Mouse (Mus musculus): ENCODE measurements around the gene 1600014C23Rik. TPM values are rescaled to one million over a fixed set of nuclear protein-coding genes. Genes with fewer than 3 reads are reported as not detected.

Gene 1600014C23Rik
- total and polyA plus RNA-seq, 3 experiments, result 2.2 to 3.6 TPM; not detected in 1

DNA sequence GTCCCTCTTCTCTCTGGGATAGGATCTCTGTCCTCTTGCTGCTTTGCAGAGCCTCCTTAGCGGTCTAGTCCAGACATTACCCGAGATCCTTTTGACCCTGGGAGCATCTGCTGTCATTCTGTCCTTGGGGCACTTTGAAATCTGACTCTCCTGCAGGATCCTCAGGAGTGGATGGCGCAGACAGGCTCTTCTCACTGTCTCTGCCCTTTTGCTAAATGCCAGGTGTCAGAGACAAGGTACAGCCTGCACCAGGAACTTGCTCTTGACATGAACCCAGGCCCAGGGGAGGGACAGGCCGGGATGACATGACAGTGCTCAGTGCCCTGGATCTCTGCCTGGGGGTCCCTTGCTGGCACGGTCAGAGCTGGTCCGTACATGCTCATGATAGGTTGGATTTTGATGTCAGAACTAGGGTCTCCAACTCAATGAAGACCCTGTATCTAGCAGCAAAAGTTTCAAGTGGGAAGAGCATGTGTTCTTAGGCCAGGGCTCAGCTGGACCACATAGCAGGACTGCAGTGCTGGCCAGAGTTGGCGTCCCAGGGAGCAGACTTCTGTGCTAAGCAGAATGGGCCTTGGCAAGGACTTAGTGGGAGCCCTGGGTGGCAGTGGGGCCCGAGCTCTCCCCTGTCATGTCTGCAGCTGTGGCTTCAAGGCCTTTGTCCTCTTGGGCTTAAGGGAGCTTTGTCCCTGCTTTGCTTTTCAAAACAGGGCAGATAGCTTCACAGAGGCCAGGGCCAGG, 5.5 kb downstream of the 1600014C23Rik start:
- ATAC-seq (ENCODE audit: extremely low read depth, insufficient number of reproducible peaks, low FRiP score, poor library complexity, severe bottlenecking), result no peak
- H3K4me1 ChIP-seq (ENCODE audit: insufficient read depth, low read depth, low read length), result peaks cover 99% of the 10 kb centered on the region
- H3K36me3 ChIP-seq (replicated peaks), result peaks cover 32% of the 10 kb centered on the region
- no peaks in the 10 kb centered on the region; the same call in 1 of the 2 replicates for H3K27me3 ChIP-seq (ENCODE audit: insufficient read depth, low read length)
- no peak for DNase-seq (ENCODE audit: low spot score)
- no peak for TF ChIP-seq CTCF (IDR thresholded peaks at IDR 0.05; ENCODE audit: low read depth, low read length)
- TF ChIP-seq GATA2 (IDR thresholded peaks at IDR 0.05; ENCODE audit: borderline replicate concordance, low read depth, low read length), result no peak
- TF ChIP-seq TAL1 (conservative IDR thresholded peaks at IDR 0.05; ENCODE audit: low read depth, low read length), result no peak
- no peak for TF ChIP-seq POLR2AphosphoS5 (IDR thresholded peaks at IDR 0.05; ENCODE audit: insufficient replicate concordance, low read depth, low read length)
- no peak for TF ChIP-seq GATA1 (IDR thresholded peaks at IDR 0.05; ENCODE audit: borderline replicate concordance, low read length)
- no peak overlapping the region for H3K4me3 ChIP-seq (ENCODE audit: low read depth, low read length)
- H3K9me3 ChIP-seq (replicated peaks), result no peaks in the 10 kb centered on the region

DNA sequence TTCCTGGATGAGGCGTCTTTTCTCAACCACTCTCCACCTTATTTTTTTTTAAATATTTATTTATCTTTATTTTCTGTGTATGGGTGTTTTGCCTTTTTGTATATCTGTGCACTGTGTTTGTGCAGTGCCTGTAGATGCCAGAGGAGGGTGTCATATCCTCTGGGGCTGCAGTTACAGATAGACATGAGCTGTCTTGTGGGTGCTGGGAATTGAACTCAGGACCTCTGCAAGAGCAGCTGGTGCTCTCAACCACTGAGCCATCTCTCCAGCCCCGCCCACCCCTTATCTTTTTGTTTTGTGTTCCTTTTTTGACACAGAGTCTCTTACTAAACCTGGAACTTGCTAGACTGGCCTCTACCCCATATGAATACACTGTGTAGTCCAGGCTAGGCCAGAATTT, 6.2 kb downstream of the 1600014C23Rik start:
- no peak for TF ChIP-seq GATA2 (IDR thresholded peaks at IDR 0.05; ENCODE audit: borderline replicate concordance, low read depth, low read length)
- no peak for TF ChIP-seq CTCF (IDR thresholded peaks at IDR 0.05; ENCODE audit: low read depth, low read length)
- no peak for TF ChIP-seq POLR2AphosphoS5 (IDR thresholded peaks at IDR 0.05; ENCODE audit: insufficient replicate concordance, low read depth, low read length)
- no peak for TF ChIP-seq GATA1 (IDR thresholded peaks at IDR 0.05; ENCODE audit: borderline replicate concordance, low read length)
- TF ChIP-seq TAL1 (conservative IDR thresholded peaks at IDR 0.05; ENCODE audit: low read depth, low read length), result no peak
- peaks cover 38% of the 10 kb centered on the region for H3K36me3 ChIP-seq (replicated peaks)
- no peaks in the 10 kb centered on the region for H3K9me3 ChIP-seq (replicated peaks)
- peaks cover 98% of the 10 kb centered on the region for H3K4me1 ChIP-seq (ENCODE audit: insufficient read depth, low read depth, low read length)
- H3K4me3 ChIP-seq (ENCODE audit: low read depth, low read length), result no peak overlapping the region
- no peak for ATAC-seq (ENCODE audit: extremely low read depth, insufficient number of reproducible peaks, low FRiP score, poor library complexity, severe bottlenecking)
- no peaks in the 10 kb centered on the region; the same call in 1 of the 2 replicates for H3K27me3 ChIP-seq (ENCODE audit: insufficient read depth, low read length)
- DNase-seq (ENCODE audit: low spot score), result no peak

DNA sequence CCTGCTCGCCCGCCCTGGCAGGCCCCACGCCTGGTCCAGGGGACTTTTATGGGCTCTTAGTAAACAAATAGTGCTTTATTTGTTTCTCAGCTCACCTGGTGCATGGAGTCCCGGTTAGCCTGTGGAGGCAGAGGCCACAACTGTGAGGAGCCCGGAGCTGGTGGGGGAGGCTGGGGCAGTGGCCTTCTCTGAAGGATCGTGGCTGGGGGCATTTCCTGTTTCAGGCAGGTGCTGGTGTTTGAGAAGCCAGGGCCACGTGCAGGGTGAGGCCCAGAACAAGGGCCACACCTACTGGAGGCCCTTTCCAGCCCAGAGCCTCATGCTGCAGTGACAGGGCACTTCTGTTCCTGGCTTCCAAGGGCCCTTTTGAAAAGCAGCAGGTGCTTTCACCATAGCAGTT, 7.4 kb downstream of the 1600014C23Rik start:
- Histone ChIP-seq H3K36me3 (replicated peaks) (peaks cover 51% of the 10 kb centered on the region), H3K27me3 (ENCODE audit: insufficient read depth, low read length) (no peaks in the 10 kb centered on the region; the same call in 1 of the 2 replicates), H3K4me3 (ENCODE audit: low read depth, low read length) (peak overlapping the region; percentile 72), H3K4me1 (ENCODE audit: insufficient read depth, low read depth, low read length) (peaks cover 96% of the 10 kb centered on the region), H3K9me3 (replicated peaks) (no peaks in the 10 kb centered on the region)
- DNase-seq (ENCODE audit: low spot score) (peak; percentile 75), ATAC-seq (ENCODE audit: extremely low read depth, insufficient number of reproducible peaks, low FRiP score, poor library complexity, severe bottlenecking) (peak; percentile 83)
- TF ChIP-seq POLR2AphosphoS5 (IDR thresholded peaks at IDR 0.05; ENCODE audit: insufficient replicate concordance, low read depth, low read length) (no peak), GATA1 (IDR thresholded peaks at IDR 0.05; ENCODE audit: borderline replicate concordance, low read length) (no peak), GATA2 (IDR thresholded peaks at IDR 0.05; ENCODE audit: borderline replicate concordance, low read depth, low read length) (no peak), CTCF (IDR thresholded peaks at IDR 0.05; ENCODE audit: low read depth, low read length) (no peak), TAL1 (conservative IDR thresholded peaks at IDR 0.05; ENCODE audit: low read depth, low read length) (no peak)

DNA sequence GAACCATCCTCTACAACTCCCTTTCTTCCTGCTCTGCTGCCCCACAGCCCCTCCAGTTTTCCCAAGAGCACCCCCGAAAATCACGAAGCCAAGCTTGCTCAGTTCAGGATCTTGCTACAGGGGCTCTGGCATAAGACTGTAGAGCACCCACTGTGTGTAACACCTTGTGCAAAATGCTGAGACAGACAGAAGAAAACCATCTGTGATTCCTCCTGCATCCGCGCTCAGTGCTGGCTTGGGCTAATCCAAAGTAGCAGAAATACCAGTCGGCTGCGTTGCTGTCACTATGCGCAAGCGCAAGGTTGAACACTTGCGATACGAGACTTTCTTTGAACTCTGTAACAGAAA, 9.1 kb downstream of the 1600014C23Rik start:
- DNase-seq (ENCODE audit: low spot score) (no peak), ATAC-seq (ENCODE audit: extremely low read depth, insufficient number of reproducible peaks, low FRiP score, poor library complexity, severe bottlenecking) (no peak)
- Histone ChIP-seq H3K4me3 (ENCODE audit: low read depth, low read length) (peak overlapping the region; percentile 72), H3K36me3 (replicated peaks) (peaks cover 68% of the 10 kb centered on the region), H3K9me3 (replicated peaks) (no peaks in the 10 kb centered on the region), H3K4me1 (ENCODE audit: insufficient read depth, low read depth, low read length) (peaks cover 97% of the 10 kb centered on the region), H3K27me3 (ENCODE audit: insufficient read depth, low read length) (no peaks in the 10 kb centered on the region; the same call in 1 of the 2 replicates)
- no peak for TF ChIP-seq POLR2AphosphoS5 (IDR thresholded peaks at IDR 0.05; ENCODE audit: insufficient replicate concordance, low read depth, low read length)
- no peak for TF ChIP-seq GATA1 (IDR thresholded peaks at IDR 0.05; ENCODE audit: borderline replicate concordance, low read length)
- TF ChIP-seq CTCF (IDR thresholded peaks at IDR 0.05; ENCODE audit: low read depth, low read length), result no peak

DNA sequence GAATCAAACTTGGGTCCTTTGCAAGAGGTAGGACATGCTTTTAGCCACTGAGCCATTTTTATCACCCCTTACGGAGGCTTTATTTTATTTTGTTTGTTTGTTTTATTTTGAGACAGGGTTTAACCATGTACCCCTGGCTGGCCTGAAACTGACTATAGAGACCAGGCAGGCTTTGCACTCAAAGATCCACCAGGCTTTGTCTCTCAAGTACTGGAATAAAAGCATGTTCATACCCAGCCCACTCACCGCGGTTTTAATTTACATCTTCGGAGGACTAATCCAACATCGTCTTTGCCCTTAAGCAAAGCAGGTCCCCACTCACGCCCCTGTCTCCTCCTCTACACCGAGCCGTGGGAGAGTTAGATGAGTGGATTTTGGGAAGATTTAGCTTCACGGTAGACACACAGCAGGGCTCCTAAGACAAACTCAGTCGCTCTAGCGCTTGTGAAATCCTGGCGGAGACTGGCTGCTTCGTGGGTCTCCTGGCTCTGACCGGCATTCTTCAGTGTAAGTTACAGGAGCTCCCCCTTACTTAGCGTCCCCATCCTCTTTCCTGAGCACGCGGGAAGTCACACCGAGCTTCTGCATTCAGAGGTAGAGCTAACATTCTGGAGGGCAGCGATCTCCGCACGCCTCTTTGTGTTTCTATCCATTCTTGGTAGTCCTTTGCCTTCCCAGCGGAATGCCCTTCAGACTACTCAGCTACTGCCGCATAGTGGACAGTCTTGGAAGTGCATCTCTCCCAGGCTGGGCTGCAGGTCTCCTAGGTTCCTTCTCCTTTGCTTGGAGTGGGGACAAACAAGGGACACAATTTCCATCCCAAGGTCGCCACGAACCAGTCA, 9.7 kb downstream of the 1600014C23Rik start:
- no peaks in the 10 kb centered on the region for H3K9me3 ChIP-seq (replicated peaks)
- H3K4me1 ChIP-seq (ENCODE audit: insufficient read depth, low read depth, low read length), result peaks cover 91% of the 10 kb centered on the region
- H3K36me3 ChIP-seq (replicated peaks), result peaks cover 73% of the 10 kb centered on the region
- DNase-seq (ENCODE audit: low spot score) (peak; percentile 52), ATAC-seq (ENCODE audit: extremely low read depth, insufficient number of reproducible peaks, low FRiP score, poor library complexity, severe bottlenecking) (no peak)
- H3K27me3 ChIP-seq (ENCODE audit: insufficient read depth, low read length), result no peaks in the 10 kb centered on the region
- TF ChIP-seq POLR2AphosphoS5 (IDR thresholded peaks at IDR 0.05; ENCODE audit: insufficient replicate concordance, low read depth, low read length), result no peak
- peak; percentile 99 for TF ChIP-seq CTCF (IDR thresholded peaks at IDR 0.05; ENCODE audit: low read depth, low read length)
- peak overlapping the region; percentile 72 for H3K4me3 ChIP-seq (ENCODE audit: low read depth, low read length)

DNA sequence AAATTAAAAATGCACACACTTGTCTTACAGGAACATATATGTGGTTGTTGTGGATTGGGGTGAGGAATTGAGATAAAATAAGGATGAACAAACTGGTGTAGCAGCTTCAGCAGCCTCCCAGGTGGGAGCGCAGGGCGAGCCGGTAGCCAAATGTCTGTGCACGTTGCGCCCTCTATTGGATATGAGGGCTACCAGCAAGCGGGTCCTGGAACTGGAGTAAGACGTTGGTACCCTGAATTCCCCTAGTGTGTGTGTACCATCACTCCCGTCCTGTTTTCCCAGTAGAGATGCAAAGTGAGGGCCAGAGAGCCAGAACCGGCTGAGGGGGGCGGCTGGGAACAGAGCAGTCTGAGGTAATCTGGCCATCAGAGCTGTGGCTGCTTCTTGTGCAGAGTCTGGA, 15.3 kb downstream of the 1600014C23Rik start:
- no peak overlapping the region for H3K4me3 ChIP-seq (ENCODE audit: low read depth, low read length)
- TF ChIP-seq POLR2AphosphoS5 (IDR thresholded peaks at IDR 0.05; ENCODE audit: insufficient replicate concordance, low read depth, low read length) (no peak), CTCF (IDR thresholded peaks at IDR 0.05; ENCODE audit: low read depth, low read length) (peak; percentile 72)
- DNase-seq (ENCODE audit: low spot score), result peak; percentile 37
- peaks cover 71% of the 10 kb centered on the region for H3K36me3 ChIP-seq (replicated peaks)
- no peaks in the 10 kb centered on the region for H3K9me3 ChIP-seq (replicated peaks)
- peaks cover 40% of the 10 kb centered on the region for H3K4me1 ChIP-seq (ENCODE audit: insufficient read depth, low read depth, low read length)
- no peaks in the 10 kb centered on the region for H3K27me3 ChIP-seq (ENCODE audit: insufficient read depth, low read length)
- peak; percentile 68; the same call in 1 of the 2 replicates for ATAC-seq (ENCODE audit: extremely low read depth, insufficient number of reproducible peaks, low FRiP score, poor library complexity, severe bottlenecking)

All from G1E (cell line).